Mouse (Mus musculus) small intestine, adult 2 months (tissue): ENCODE measurements around the gene Prkag2. TPM values are rescaled to one million over a fixed set of nuclear protein-coding genes. Genes with fewer than 3 reads are reported as not detected.

Source experiments
- H3K27ac ChIP-seq: fragments of 200-500 bp; 2 replicates; pipeline ENCODE4 v1.5.1; 2012; ENCODE audit warnings: low read depth, low read length, control low read depth, inconsistent platforms; ENCODE audit not compliant: insufficient read depth
- H3K27me3 ChIP-seq: fragments of 200-500 bp; 2 replicates; pipeline ENCODE4 v1.6.1; 2012; ENCODE audit warnings: mild to moderate bottlenecking, moderate library complexity, low read length, inconsistent platforms; ENCODE audit not compliant: control insufficient read depth, insufficient read depth
- H3K36me3 ChIP-seq: fragments of 200-500 bp; 2 replicates; pipeline ENCODE4 v1.6.1; 2012; ENCODE audit warnings: mild to moderate bottlenecking, low read length, control low read depth, inconsistent platforms; ENCODE audit not compliant: control insufficient read depth, insufficient read depth
- H3K4me1 ChIP-seq: fragments of 200-500 bp; 2 replicates; pipeline ENCODE4 v1.6.1; 2012; ENCODE audit warnings: low read length, inconsistent platforms, mixed read lengths; ENCODE audit not compliant: control insufficient read depth, insufficient read depth, insufficient read length
- H3K4me3 ChIP-seq: fragments of 200-500 bp; 2 replicates; pipeline ENCODE4 v1.5.1; 2012; ENCODE audit warnings: low read depth, mild to moderate bottlenecking, control low read depth, inconsistent platforms, low read length, moderate library complexity
- CTCF ChIP-seq: fragments of 200-500 bp; IDR thresholded peaks from 2 replicates; pipeline ENCODE4 v1.5.1; 2012; ENCODE audit warnings: low read depth, mild to moderate bottlenecking, control low read depth, inconsistent platforms, low read length, moderate library complexity, mixed read lengths; ENCODE audit not compliant: insufficient replicate concordance, insufficient read length; ENCODE audit errors: extremely low read depth
- POLR2A ChIP-seq: fragments of 200-500 bp; IDR thresholded peaks from 2 replicates; pipeline ENCODE4 v1.6.1; 2012; ENCODE audit warnings: low read depth, mild to moderate bottlenecking, control low read depth, inconsistent platforms, low read length, moderate library complexity
- WGBS: fragments of 180-500 bp; shearing (Covaris S2); methylation state at CpG from one replicate; pipeline ENCODE4 v1.1.7; 2018; 5-methylcytosine and 5-hydroxymethylcytosine counted together
- polyA plus RNA-seq: library from polyadenylated mRNA; depleted of rRNA; stranded (reverse); fragments of >200 nt; gene quantifications from 2 replicates; pipeline ENCODE4 v1.2.3, GENCODE M21; 2012

The Prkag2 gene
- polyA plus RNA-seq, 1 experiment: 13.8 TPM

DNA sequence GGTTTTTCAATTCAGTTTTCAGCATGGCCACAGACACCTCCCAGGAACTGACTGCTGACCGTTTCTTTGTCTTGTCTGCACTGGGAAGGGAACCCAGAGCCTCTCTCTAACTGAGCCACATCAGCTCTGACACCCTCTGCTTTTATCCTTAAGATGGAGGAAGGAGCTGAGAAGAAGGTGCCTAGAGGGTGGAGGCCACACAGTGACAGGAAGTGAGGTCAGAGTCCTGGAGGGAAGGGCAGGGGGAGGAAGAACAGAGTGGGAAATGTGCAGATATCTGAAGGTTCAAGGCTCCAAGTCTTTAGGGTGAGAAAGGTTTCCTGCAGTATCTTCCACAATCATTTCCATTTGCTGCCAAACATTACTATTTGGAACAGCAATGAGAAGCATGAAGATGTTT is 205.6 kb downstream of the Prkag2 start:
- Histone ChIP-seq H3K4me1 (peaks cover 8% of the 10 kb centered on the region), H3K27ac (no peak overlapping the region), H3K27me3 (no peaks in the 10 kb centered on the region), H3K4me3 (no peak overlapping the region), H3K36me3 (peaks cover 5% of the 10 kb centered on the region; the same call in 1 of the 2 replicates)
- 68% methylated on average over 1 of the region's 1 CpGs for WGBS
- TF ChIP-seq POLR2A: no peak
- TF ChIP-seq CTCF: no peak

DNA sequence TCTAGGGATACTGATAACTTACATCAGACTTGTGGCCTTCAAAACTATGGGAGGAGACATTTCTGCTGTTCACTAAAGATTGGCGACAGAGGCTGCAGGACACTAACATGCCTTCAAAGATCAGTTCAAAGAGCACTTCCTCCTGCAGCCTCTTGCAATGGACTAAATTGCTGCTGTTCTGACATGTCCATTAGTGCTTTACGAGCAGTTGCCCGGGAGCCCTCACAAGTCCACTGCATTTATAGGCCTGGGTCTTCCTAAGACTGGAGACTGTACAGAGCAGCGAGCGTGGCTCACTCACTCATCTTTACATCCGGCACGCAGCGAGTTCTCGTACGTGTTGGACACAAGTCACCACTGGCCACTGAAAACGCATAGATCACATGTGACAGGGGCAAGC is 208.0 kb downstream of the Prkag2 start:
- WGBS: 85% methylated on average over 11 of the region's 11 CpGs
- H3K36me3 ChIP-seq: peaks cover 20% of the 10 kb centered on the region
- H3K4me1 ChIP-seq: peaks cover 8% of the 10 kb centered on the region
- no peak overlapping the region for H3K4me3 ChIP-seq
- H3K27me3 ChIP-seq: no peaks in the 10 kb centered on the region
- no peak overlapping the region for H3K27ac ChIP-seq
- TF ChIP-seq CTCF: no peak
- no peak for TF ChIP-seq POLR2A

DNA sequence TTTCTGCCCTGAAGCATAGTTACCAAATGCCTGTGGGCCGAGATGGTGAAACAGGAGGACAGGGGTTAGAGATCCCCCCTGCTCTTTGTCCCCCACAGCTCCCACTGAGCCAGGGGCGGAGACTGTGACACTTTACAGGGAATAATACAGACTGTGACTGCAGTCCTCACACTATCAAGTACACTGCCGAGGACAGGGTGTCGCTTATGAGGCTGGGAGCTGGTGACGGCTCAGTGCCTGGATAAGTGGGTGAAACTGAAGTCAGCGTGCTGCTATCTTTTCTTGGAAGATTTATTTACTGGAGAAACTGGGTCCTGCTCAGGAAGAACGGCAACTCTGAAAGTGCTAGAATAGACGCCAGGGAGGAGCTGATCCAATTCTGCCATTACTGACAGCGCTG is 210.6 kb downstream of the Prkag2 start:
- Histone ChIP-seq H3K4me3 (no peak overlapping the region), H3K4me1 (peaks cover 4% of the 10 kb centered on the region; the same call in 1 of the 2 replicates), H3K36me3 (peaks cover 36% of the 10 kb centered on the region), H3K27ac (no peak overlapping the region), H3K27me3 (no peaks in the 10 kb centered on the region)
- TF ChIP-seq POLR2A (no peak), CTCF (no peak)
- 85% methylated on average over 9 of the region's 9 CpGs for WGBS

DNA sequence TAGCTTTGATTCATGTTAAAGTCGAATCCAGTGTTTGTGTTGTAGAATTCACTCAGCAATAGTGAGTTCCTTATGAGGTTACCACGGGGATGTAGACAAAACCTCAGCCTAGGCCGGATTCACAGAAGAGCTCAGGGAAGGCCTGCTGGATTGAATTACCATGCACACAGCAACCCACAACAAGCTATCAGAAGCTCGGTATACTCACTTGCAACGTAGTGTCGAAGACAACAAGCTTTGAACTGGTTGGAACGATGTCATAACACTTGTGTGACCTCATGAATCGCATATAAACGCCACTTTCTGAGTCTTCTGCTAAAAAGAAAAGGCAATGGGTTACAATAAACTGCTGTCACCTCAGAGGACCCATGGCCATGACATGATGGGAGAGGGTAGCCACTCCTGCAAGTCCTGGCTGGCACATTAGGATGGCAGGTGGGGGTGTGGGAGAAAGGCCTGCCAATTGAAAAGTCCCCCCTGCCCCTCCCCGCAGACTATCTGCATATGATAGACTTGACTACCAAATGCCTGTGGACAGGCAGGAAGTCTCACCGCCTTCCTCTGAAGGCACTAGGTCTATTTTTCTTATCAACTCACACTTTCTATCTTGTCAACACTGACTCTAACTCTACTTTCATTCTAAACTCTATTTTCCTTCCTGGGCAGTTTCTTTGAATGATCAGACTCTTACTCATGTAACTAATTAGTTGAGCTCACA is 211.4 kb downstream of the Prkag2 start:
- no peaks in the 10 kb centered on the region for H3K4me1 ChIP-seq
- TF ChIP-seq CTCF (no peak), POLR2A (no peak)
- H3K4me3 ChIP-seq: no peak overlapping the region
- H3K36me3 ChIP-seq: peaks cover 38% of the 10 kb centered on the region
- 88% methylated on average over 11 of the region's 11 CpGs for WGBS
- H3K27ac ChIP-seq: no peak overlapping the region
- H3K27me3 ChIP-seq: no peaks in the 10 kb centered on the region

DNA sequence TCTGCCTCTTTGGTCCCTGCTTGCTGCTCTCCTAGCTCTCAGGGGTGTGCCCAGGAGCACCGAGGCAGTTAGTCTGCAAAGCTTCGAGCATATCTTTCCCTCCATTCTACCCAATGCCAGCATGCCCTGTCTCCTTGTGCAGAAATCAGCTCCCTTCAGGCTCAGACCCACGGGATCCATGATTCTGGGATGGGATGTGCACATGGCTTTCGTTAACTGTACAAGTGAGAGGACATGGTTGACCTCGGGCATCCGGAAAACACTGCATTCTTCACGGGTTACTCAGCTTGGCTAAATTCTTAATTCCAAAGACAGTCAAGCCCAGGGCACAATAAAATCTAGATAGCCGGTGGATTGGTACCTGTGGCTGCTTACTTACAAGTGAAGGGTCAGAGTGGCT is 213.2 kb downstream of the Prkag2 start:
- TF ChIP-seq CTCF: no peak
- no peak for TF ChIP-seq POLR2A
- WGBS: 86% methylated on average over 8 of the region's 8 CpGs
- no peak overlapping the region for H3K27ac ChIP-seq
- H3K36me3 ChIP-seq: peaks cover 43% of the 10 kb centered on the region
- no peaks in the 10 kb centered on the region for H3K4me1 ChIP-seq
- no peak overlapping the region for H3K4me3 ChIP-seq
- no peaks in the 10 kb centered on the region for H3K27me3 ChIP-seq

DNA sequence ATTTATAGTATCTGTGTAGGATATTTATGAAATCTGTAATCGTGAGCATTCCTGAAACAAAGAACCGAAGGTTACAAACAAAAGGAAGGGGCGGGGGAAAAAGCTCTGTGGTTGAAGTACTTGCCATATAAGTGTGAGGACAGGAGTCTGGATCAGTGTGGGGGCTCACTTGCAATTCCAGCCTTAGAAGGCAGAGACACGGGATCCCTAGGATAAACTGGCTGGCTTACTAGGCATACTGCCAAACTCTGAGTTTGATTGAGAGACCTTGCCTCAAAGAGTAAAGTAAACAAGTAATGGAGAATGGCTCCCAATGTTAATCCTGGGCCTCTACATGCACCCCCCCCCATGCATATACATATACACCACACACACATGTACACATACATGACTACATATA is 221.7 kb downstream of the Prkag2 start:
- no peaks in the 10 kb centered on the region for H3K27me3 ChIP-seq
- peaks cover 28% of the 10 kb centered on the region for H3K36me3 ChIP-seq
- H3K27ac ChIP-seq: no peak overlapping the region
- no peaks in the 10 kb centered on the region for H3K4me1 ChIP-seq
- H3K4me3 ChIP-seq: no peak overlapping the region
- WGBS: 85% methylated on average over 4 of the region's 4 CpGs
- TF ChIP-seq CTCF (no peak), POLR2A (no peak)

DNA sequence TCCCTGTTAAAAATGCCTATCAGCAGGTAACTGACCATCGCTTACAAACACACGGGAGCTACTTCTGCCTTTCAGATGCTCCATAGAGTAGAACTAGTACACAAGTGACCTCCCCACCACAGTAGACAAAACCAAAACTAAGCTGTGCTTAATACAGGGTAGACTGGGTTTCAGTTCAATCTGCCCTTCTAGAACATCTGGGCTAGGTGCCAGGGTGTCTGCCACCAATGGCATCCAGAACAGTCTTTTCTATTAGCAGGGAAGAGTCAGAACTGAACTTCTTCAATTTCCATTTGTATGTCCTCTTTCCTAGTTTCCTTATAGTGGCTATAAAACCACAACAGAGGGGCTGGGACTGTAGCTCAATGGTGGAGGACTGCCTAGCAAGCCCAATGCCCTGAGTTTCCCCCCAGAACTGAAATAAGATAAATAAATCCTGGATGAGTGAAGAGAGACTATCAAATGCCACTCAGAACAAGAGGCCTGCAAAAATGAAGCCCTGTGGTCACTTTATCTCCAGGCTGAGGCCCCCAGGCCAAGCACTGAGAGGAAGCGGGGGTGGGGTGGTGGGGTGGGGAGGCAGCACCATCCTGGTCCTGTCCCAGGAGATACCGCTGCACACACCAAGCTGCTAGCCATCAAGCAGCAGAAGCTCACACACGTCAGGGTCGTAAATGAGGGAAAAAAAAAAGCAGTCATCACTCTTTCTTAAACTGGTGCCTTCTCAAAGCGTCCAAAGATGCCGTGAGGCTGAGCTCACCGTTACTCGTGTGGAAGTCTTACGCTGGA is 222.4 kb downstream of the Prkag2 start:
- Histone ChIP-seq H3K27me3 (no peaks in the 10 kb centered on the region), H3K4me3 (no peak overlapping the region), H3K27ac (no peak overlapping the region), H3K4me1 (no peaks in the 10 kb centered on the region), H3K36me3 (peaks cover 31% of the 10 kb centered on the region)
- 84% methylated on average over 11 of the region's 11 CpGs for WGBS
- TF ChIP-seq POLR2A (no peak), CTCF (no peak)
